9 mouse cellular contexts compared by ENCODE assay signal in genomic region chr5:64809864-64810263, GRCm38 (mm10). TPM values are rescaled to one million over a fixed set of nuclear protein-coding genes. Genes with fewer than 3 reads are reported as not detected.
DNase-seq lines count a peak whose midpoint lies in the region; ATAC-seq and TF ChIP-seq lines count a peak whose summit lies in the region.
"Had no signal": no experiment of that assay in that cellular context is flagged by ENCODE, and none has a peak within 500 bp of the region (broad histone marks: within the 10 kb centered on the region; RNA-seq: fewer than 3 reads in every experiment).

No protein-coding gene starts in this region.

- no peaks in the 10 kb centered on the region for H3K27me3 ChIP-seq in heart, adult 2 months (ENCODE audit: control insufficient read depth, insufficient read depth, low read length)
- no peaks in the 10 kb centered on the region for H3K27me3 ChIP-seq in midbrain, embryonic 14.5 days (ENCODE audit: control insufficient read depth, insufficient read depth, low read length)
- H3K27me3 ChIP-seq: CH12.LX had no signal

- H3K4me1 ChIP-seq in heart, adult 2 months (ENCODE audit: control insufficient read depth, insufficient read depth, low read length) = peaks cover 31% of the 10 kb centered on the region
- H3K4me1 ChIP-seq in cortical plate, adult 2 months (ENCODE audit: control insufficient read depth, insufficient read depth, low read length) = peaks cover 3% of the 10 kb centered on the region; the same call in 1 of the 2 replicates
- H3K4me1 ChIP-seq in midbrain, embryonic 14.5 days (ENCODE audit: control insufficient read depth, insufficient read depth, low read length) = peaks cover 34% of the 10 kb centered on the region

- ATAC-seq in midbrain, embryonic 14.5 days (ENCODE audit: low FRiP score, low TSS enrichment) = no peak

- H3K9me3 ChIP-seq in midbrain, embryonic 14.5 days (ENCODE audit: control insufficient read depth, low read length) = no peaks in the 10 kb centered on the region

- no peak overlapping the region for H3K4me2 ChIP-seq in midbrain, embryonic 14.5 days (ENCODE audit: low read length)

- TF ChIP-seq POLR2A in heart, adult 2 months (IDR thresholded peaks at IDR 0.05; ENCODE audit: insufficient read depth, low read depth, low read length) = no peak
- TF ChIP-seq POLR2A in cortical plate, adult 2 months (IDR thresholded peaks at IDR 0.05; ENCODE audit: extremely low read depth, insufficient read depth, low read length) = no peak

- intact Hi-C loops in heart, adult 2 months (cut with DNase I) = no loop called here

- TF ChIP-seq EP300 in heart, adult 2 months (IDR thresholded peaks at IDR 0.05; ENCODE audit: insufficient read depth, low read depth, low read length) = no peak

- no peak for TF ChIP-seq CTCF in heart, adult 2 months (IDR thresholded peaks at IDR 0.05)
- no peak for TF ChIP-seq CTCF in cortical plate, adult 2 months (IDR thresholded peaks at IDR 0.05; ENCODE audit: extremely low read depth, insufficient read depth, low read length)

- H3K27ac ChIP-seq in heart, adult 2 months = peak overlapping the region; percentile 99
- H3K27ac ChIP-seq in cortical plate, adult 2 months (ENCODE audit: insufficient read depth, low read length) = peak overlapping the region; percentile 38; the same call in 1 of the 2 replicates
- peak overlapping the region; percentile 67; the same call in 1 of the 2 replicates for H3K27ac ChIP-seq in midbrain, embryonic 14.5 days (replicated peaks; ENCODE audit: low read depth, low read length)

- WGBS in heart, adult 2 months = 46% methylated on average over 11 of the region's 11 CpGs
- 90% methylated on average over 11 of the region's 11 CpGs for WGBS in midbrain, embryonic 14.5 days

- peaks cover 34% of the 10 kb centered on the region for H3K36me3 ChIP-seq in heart, adult 2 months (ENCODE audit: control insufficient read depth, insufficient read depth, low read length)
- no peaks in the 10 kb centered on the region for H3K36me3 ChIP-seq in midbrain, embryonic 14.5 days (ENCODE audit: control insufficient read depth, insufficient read depth, low read length)

- peak overlapping the region; percentile 30; the same call in 1 of the 2 replicates for H3K4me3 ChIP-seq in heart, adult 2 months
- no peak overlapping the region for H3K4me3 ChIP-seq in cortical plate, adult 2 months (ENCODE audit: insufficient read depth, low read length)
- no peak overlapping the region for H3K4me3 ChIP-seq in midbrain, embryonic 14.5 days (replicated peaks; ENCODE audit: low read depth, low read length)

- H3K9ac ChIP-seq in heart, adult 2 months (ENCODE audit: low read depth, low read length) = no peak overlapping the region
- no peak overlapping the region for H3K9ac ChIP-seq in midbrain, embryonic 14.5 days (replicated peaks; ENCODE audit: low read length)

- peaks cover 3% of the 10 kb centered on the region for H3K79me2 ChIP-seq in heart, adult 2 months (replicated peaks; ENCODE audit: control insufficient read depth, insufficient read depth, low read length)

- peak in 1 of 2 experiments; percentile 61 for DNase-seq in heart, adult 2 months
- DNase-seq in heart, postnatal 4 days = no peak
- peak; percentile 73 for DNase-seq in induced T-regulatory cell, adult 2 months (ENCODE audit: low read depth)
- no peak for DNase-seq in midbrain, embryonic 14.5 days
- no peak for DNase-seq in frontal cortex, postnatal 14 days (ENCODE audit: low spot score in 2 of 2)
- DNase-seq in right cerebral cortex, postnatal 25 days = no peak
- no peak for DNase-seq in testis, postnatal 10 days (ENCODE audit: low spot score)

RNA-seq across cellular contexts. Expression of gene Klf3, which starts 6.7 kb away (rescaled TPM):
- total RNA-seq in heart, adult 2 months (2021) = 10 to 100 TPM; 41.4 to 46.6 TPM
- polyA plus RNA-seq in heart, adult 2 months (2012; rRNA removed) = 34.3 and 41.8 TPM in 2 replicates
- 10 to 100 TPM; 73.2 to 76.3 TPM for total RNA-seq in heart, postnatal 4 days (2021)
- polyA plus RNA-seq in cortical plate, adult 2 months (2012; rRNA removed) = 18.7 TPM in 2 replicates
- polyA plus RNA-seq in midbrain, embryonic 14.5 days (2014; fragmentation: Nextera tagmentation; extraction: Ambion mirVana) = 19.2 and 25.3 TPM in 2 replicates

Comparison
In these comparisons a context has a peak if more than half of its experiments do, and no peak if none do; other contexts are left out.
1. H3K27ac ChIP-seq: peak in every context shown above with its lines; median percentile 99 in heart, adult 2 months; 67 in midbrain, embryonic 14.5 days; 38 in cortical plate, adult 2 months.